Mouse (Mus musculus) embryonic fibroblast, embryonic 13.5 days (primary cell): ENCODE measurements around the gene Icosl.

Experiments
- CTCF ChIP-seq: IDR thresholded peaks from 2 replicates; pipeline ENCODE4 v1.5.1; 2011; ENCODE audit warnings: mild to moderate bottlenecking, control low read depth, low read length, moderate library complexity, borderline replicate concordance; ENCODE audit not compliant: insufficient read depth
- POLR2A ChIP-seq: IDR thresholded peaks from 2 replicates; pipeline ENCODE4 v1.6.1; 2011; ENCODE audit warnings: low read depth, mild to moderate bottlenecking, control low read depth, low read length, moderate library complexity

DNA sequence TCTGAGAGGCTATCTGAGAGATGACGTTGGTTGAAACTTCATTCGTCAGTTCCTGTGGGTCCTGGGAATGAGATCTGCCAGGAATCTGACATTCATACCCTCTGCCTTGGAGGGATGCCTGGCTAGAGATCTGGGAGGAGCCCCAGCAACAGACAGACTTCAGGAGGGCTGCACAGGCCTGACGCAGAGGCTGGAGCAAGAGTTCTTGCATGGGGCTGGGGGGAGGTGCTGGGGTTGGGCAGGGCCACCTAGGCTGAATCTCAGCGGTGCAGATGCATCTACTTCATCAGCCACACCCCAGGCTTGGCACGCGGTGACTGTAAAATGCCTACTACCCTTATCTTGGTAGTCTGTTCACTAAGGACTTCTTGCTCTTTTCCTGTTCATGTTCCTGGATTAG is 21.1 kb downstream of the Icosl start:
- TF ChIP-seq CTCF: no peak
- TF ChIP-seq POLR2A: no peak
